Mouse (Mus musculus): ENCODE results near the gene Mylk. TPM values are rescaled to one million over a fixed set of nuclear protein-coding genes. Genes with fewer than 3 reads are reported as not detected.

Gene Mylk
- total RNA-seq, 2 experiments from 2014 or later, result 13.6 to 14.8 TPM

DNA sequence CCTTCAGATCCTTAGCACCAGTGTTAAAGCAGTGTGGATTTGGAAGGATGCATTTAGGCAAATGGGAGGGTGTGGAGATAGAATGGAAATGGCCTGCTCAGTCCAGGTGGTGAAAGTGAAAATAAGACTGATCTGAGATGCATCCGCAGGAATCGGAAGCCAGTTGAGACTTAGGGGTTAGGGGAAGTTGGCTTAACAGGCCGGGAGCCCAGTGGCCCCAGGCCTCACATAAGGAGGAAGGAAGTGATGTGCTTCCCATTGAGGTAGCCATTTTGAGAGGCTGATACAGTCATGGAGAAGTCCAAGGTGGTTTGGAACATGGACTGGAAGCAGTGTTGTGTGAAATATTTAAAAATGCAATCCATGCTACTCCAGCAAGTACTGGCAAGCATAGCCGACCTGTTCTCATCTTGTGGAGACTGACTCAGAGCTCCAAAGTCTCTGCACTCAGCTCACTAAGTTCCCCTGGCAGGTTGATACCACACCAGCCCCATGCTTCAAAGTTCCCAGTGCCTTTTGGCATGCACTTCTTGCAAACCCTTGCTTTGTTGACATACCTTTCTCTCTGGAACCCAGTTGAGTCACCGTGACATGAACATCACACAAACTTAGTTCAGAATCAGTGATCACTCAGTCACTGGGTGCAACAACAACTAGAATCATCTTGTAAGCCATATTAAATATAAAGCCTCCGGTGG is 302.4 kb downstream of the Mylk start:
- no peak for DNase-seq (ENCODE audit: extremely low spot score in 1 of 2, low spot score in 1 of 2)

DNA sequence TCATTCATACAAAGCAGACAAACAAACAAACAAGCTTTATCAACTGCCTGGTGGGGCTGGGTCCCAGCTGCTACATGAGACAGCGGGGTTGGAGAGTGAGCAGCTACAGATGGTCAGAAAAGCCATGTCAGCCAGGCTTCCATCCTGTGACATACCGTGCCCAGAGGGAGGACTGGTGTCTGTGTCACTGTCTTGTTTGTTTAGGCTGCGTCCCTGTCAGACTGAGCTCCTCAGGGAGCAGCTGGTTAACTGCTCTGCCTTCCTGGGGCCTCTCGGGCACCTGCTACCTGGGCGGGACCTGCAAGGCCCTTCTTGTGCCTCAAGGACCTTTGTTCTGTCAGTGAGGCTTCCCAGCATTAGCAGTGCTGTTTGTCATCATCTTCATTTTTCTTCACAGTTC is 306.1 kb downstream of the Mylk start:
- DNase-seq (ENCODE audit: extremely low spot score in 1 of 2, low spot score in 1 of 2), result no peak

Other genes starting within 250 kb of the Mylk start
- 100 to 1,000 TPM; 456 to 578 TPM for gene Kalrn, start 171.7 kb upstream of the Mylk start, total RNA-seq (2021)
- gene Ropn1, start 95.3 kb upstream of the Mylk start, total RNA-seq (2021), result not detected
- gene Ccdc14, start 54.6 kb upstream of the Mylk start, total RNA-seq (2021), result 1 to 10 TPM; 2.0 to 2.5 TPM